Mouse (Mus musculus): ENCODE data around the gene Il1r1. TPM values are rescaled to one million over a fixed set of nuclear protein-coding genes. Genes with fewer than 3 reads are reported as not detected.

Il1r1 gene
- total and polyA plus RNA-seq, 3 experiments: 0.22 TPM; not detected in 2

DNA sequence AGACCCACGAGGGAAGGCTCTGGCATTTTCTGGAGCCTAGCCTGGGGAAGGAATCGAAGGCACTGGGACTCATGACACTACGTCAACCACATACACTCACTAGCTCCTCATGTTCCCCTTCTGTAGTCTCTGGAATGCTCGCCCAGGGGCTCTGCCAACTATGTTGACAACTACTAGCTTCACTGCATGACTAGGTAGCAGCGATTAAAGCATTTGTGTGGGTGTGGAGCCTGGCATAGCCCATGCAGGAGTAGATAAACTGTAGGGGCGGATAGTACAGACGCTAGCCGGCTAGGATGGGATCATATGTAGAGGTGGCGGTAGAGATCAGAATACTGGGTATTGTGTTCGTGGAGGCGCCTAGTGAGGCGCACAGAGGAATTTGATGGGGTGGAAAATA lies 45.5 kb downstream of the Il1r1 start:
- no peak overlapping the region for H3K4me3 ChIP-seq (ENCODE audit: low read depth, low read length)
- no peaks in the 10 kb centered on the region for H3K9me3 ChIP-seq (replicated peaks)
- no peaks in the 10 kb centered on the region for H3K36me3 ChIP-seq (replicated peaks)
- H3K4me1 ChIP-seq (ENCODE audit: insufficient read depth, low read depth, low read length): peaks cover 4% of the 10 kb centered on the region; the same call in 1 of the 2 replicates
- no peak for ATAC-seq (ENCODE audit: extremely low read depth, insufficient number of reproducible peaks, low FRiP score, poor library complexity, severe bottlenecking)
- TF ChIP-seq POLR2AphosphoS5 (IDR thresholded peaks at IDR 0.05; ENCODE audit: insufficient replicate concordance, low read depth, low read length) (no peak), GATA2 (IDR thresholded peaks at IDR 0.05; ENCODE audit: borderline replicate concordance, low read depth, low read length) (no peak), TAL1 (conservative IDR thresholded peaks at IDR 0.05; ENCODE audit: low read depth, low read length) (no peak), GATA1 (IDR thresholded peaks at IDR 0.05; ENCODE audit: borderline replicate concordance, low read length) (no peak), CTCF (IDR thresholded peaks at IDR 0.05; ENCODE audit: low read depth, low read length) (no peak)
- no peak for DNase-seq (ENCODE audit: low spot score)
- H3K27me3 ChIP-seq (ENCODE audit: insufficient read depth, low read length): peaks cover 55% of the 10 kb centered on the region

DNA sequence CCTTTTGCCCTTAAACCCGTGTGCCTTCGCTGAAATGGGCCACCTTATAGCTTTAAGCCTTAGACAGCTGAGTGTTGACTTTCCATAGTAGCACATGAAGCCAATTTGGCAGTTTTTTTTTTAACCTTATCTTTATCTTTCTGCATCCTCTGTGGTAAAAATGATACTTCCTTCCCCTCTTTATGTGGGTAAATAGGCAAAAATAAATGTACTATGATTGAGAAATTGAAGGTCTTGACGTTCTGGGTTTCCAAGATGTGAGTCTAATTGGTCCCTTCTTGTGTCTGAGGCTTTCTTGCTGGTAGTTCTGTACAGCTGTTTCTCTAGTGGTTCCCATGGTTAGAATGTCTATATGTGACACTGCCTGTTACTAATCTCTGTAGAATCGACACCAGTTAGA lies 46.2 kb downstream of the Il1r1 start:
- no peak overlapping the region for H3K4me3 ChIP-seq (ENCODE audit: low read depth, low read length)

GRCm38 (mm10) chr1:40271486-40272055 lies 46.7 kb downstream of the Il1r1 start:
- peaks cover 4% of the 10 kb centered on the region; the same call in 1 of the 2 replicates for H3K4me1 ChIP-seq (ENCODE audit: insufficient read depth, low read depth, low read length)
- TF ChIP-seq CTCF (IDR thresholded peaks at IDR 0.05; ENCODE audit: low read depth, low read length) (no peak), GATA2 (IDR thresholded peaks at IDR 0.05; ENCODE audit: borderline replicate concordance, low read depth, low read length) (no peak), GATA1 (IDR thresholded peaks at IDR 0.05; ENCODE audit: borderline replicate concordance, low read length) (no peak), POLR2AphosphoS5 (IDR thresholded peaks at IDR 0.05; ENCODE audit: insufficient replicate concordance, low read depth, low read length) (no peak)
- H3K27me3 ChIP-seq (ENCODE audit: insufficient read depth, low read length): peaks cover 51% of the 10 kb centered on the region
- no peaks in the 10 kb centered on the region for H3K9me3 ChIP-seq (replicated peaks)
- no peak for DNase-seq (ENCODE audit: low spot score)
- no peaks in the 10 kb centered on the region for H3K36me3 ChIP-seq (replicated peaks)
- H3K4me3 ChIP-seq (ENCODE audit: low read depth, low read length): no peak overlapping the region
- no peak for ATAC-seq (ENCODE audit: extremely low read depth, insufficient number of reproducible peaks, low FRiP score, poor library complexity, severe bottlenecking)

More for the DNA sequence above, 46.2 kb downstream of the Il1r1 start:
- Histone ChIP-seq H3K27me3 (ENCODE audit: insufficient read depth, low read length) (peaks cover 53% of the 10 kb centered on the region), H3K4me1 (ENCODE audit: insufficient read depth, low read depth, low read length) (peaks cover 4% of the 10 kb centered on the region; the same call in 1 of the 2 replicates), H3K9me3 (replicated peaks) (no peaks in the 10 kb centered on the region), H3K36me3 (replicated peaks) (no peaks in the 10 kb centered on the region)
- TF ChIP-seq POLR2AphosphoS5 (IDR thresholded peaks at IDR 0.05; ENCODE audit: insufficient replicate concordance, low read depth, low read length) (no peak), GATA1 (IDR thresholded peaks at IDR 0.05; ENCODE audit: borderline replicate concordance, low read length) (no peak), CTCF (IDR thresholded peaks at IDR 0.05; ENCODE audit: low read depth, low read length) (no peak), GATA2 (IDR thresholded peaks at IDR 0.05; ENCODE audit: borderline replicate concordance, low read depth, low read length) (no peak), TAL1 (conservative IDR thresholded peaks at IDR 0.05; ENCODE audit: low read depth, low read length) (no peak)
- no peak for ATAC-seq (ENCODE audit: extremely low read depth, insufficient number of reproducible peaks, low FRiP score, poor library complexity, severe bottlenecking)
- DNase-seq (ENCODE audit: low spot score): no peak

- no peaks in the 10 kb centered on the region for H3K36me3 ChIP-seq (replicated peaks)
- no peak for DNase-seq (ENCODE audit: low spot score)
- peaks cover 51% of the 10 kb centered on the region for H3K27me3 ChIP-seq (ENCODE audit: insufficient read depth, low read length)
- peaks cover 4% of the 10 kb centered on the region; the same call in 1 of the 2 replicates for H3K4me1 ChIP-seq (ENCODE audit: insufficient read depth, low read depth, low read length)
- TF ChIP-seq POLR2AphosphoS5 (IDR thresholded peaks at IDR 0.05; ENCODE audit: insufficient replicate concordance, low read depth, low read length) (no peak), GATA2 (IDR thresholded peaks at IDR 0.05; ENCODE audit: borderline replicate concordance, low read depth, low read length) (no peak), TAL1 (conservative IDR thresholded peaks at IDR 0.05; ENCODE audit: low read depth, low read length) (no peak), GATA1 (IDR thresholded peaks at IDR 0.05; ENCODE audit: borderline replicate concordance, low read length) (no peak), CTCF (IDR thresholded peaks at IDR 0.05; ENCODE audit: low read depth, low read length) (no peak)
- H3K9me3 ChIP-seq (replicated peaks): no peaks in the 10 kb centered on the region
- no peak overlapping the region for H3K4me3 ChIP-seq (ENCODE audit: low read depth, low read length)
- no peak for ATAC-seq (ENCODE audit: extremely low read depth, insufficient number of reproducible peaks, low FRiP score, poor library complexity, severe bottlenecking)
These were observed 47.3 kb downstream of the Il1r1 start for GRCm38 (mm10) chr1:40272204-40272603.

GRCm38 (mm10) chr1:40273491-40273890 lies 48.6 kb downstream of the Il1r1 start:
- Histone ChIP-seq H3K4me1 (ENCODE audit: insufficient read depth, low read depth, low read length) (peaks cover 8% of the 10 kb centered on the region), H3K36me3 (replicated peaks) (no peaks in the 10 kb centered on the region), H3K27me3 (ENCODE audit: insufficient read depth, low read length) (peaks cover 43% of the 10 kb centered on the region), H3K4me3 (ENCODE audit: low read depth, low read length) (no peak overlapping the region), H3K9me3 (replicated peaks) (no peaks in the 10 kb centered on the region)
- TF ChIP-seq CTCF (IDR thresholded peaks at IDR 0.05; ENCODE audit: low read depth, low read length) (no peak), GATA2 (IDR thresholded peaks at IDR 0.05; ENCODE audit: borderline replicate concordance, low read depth, low read length) (no peak), POLR2AphosphoS5 (IDR thresholded peaks at IDR 0.05; ENCODE audit: insufficient replicate concordance, low read depth, low read length) (no peak), GATA1 (IDR thresholded peaks at IDR 0.05; ENCODE audit: borderline replicate concordance, low read length) (no peak), TAL1 (conservative IDR thresholded peaks at IDR 0.05; ENCODE audit: low read depth, low read length) (no peak)
- DNase-seq (ENCODE audit: low spot score) (no peak), ATAC-seq (ENCODE audit: extremely low read depth, insufficient number of reproducible peaks, low FRiP score, poor library complexity, severe bottlenecking) (no peak)

DNA sequence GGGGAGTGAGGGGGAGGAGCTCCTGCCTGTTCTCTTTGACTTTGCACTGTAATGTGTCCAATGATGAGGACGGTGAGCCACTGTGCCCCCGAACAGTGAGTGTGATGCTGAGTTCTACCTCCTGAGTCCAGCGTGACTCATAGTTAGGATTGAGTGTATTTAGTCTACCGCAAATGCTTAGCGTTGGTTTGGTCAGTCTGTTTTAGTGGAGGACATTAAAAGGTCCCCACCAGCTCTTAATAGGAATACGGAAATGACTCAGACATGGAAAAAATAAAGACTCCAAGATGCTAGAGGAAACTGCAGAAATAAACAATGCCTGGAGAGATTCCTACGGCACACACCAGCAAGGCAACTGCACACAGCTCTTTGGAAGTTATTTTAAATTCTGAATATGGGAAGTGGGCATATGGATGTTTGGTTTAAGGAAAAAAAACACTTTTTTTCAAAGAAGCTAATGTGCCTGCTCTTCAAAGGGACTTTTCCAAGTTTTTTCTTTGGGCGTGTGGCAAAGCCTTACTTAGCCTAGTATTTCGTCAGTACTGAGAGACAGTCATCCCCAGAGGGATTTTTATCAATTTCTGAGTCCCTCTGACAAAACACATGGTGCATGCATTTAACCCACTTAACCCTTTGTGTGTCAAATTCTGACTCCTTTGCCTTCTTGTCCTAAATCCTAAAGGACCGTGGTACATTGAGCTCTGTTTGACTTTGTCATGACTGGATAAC lies 50.6 kb downstream of the Il1r1 start:
- no peak for DNase-seq (ENCODE audit: low spot score)
- no peak for ATAC-seq (ENCODE audit: extremely low read depth, insufficient number of reproducible peaks, low FRiP score, poor library complexity, severe bottlenecking)
- Histone ChIP-seq H3K36me3 (replicated peaks) (no peaks in the 10 kb centered on the region), H3K4me3 (ENCODE audit: low read depth, low read length) (no peak overlapping the region), H3K27me3 (ENCODE audit: insufficient read depth, low read length) (peaks cover 43% of the 10 kb centered on the region), H3K9me3 (replicated peaks) (no peaks in the 10 kb centered on the region), H3K4me1 (ENCODE audit: insufficient read depth, low read depth, low read length) (peaks cover 5% of the 10 kb centered on the region)
- TF ChIP-seq POLR2AphosphoS5 (IDR thresholded peaks at IDR 0.05; ENCODE audit: insufficient replicate concordance, low read depth, low read length): no peak
- no peak for TF ChIP-seq CTCF (IDR thresholded peaks at IDR 0.05; ENCODE audit: low read depth, low read length)
- no peak for TF ChIP-seq TAL1 (conservative IDR thresholded peaks at IDR 0.05; ENCODE audit: low read depth, low read length)
- no peak for TF ChIP-seq GATA2 (IDR thresholded peaks at IDR 0.05; ENCODE audit: borderline replicate concordance, low read depth, low read length)
- TF ChIP-seq GATA1 (IDR thresholded peaks at IDR 0.05; ENCODE audit: borderline replicate concordance, low read length): no peak
